Mouse (Mus musculus) forebrain, embryonic 12.5 days (tissue): ENCODE data around the gene Zfp3. TPM values are rescaled to one million over a fixed set of nuclear protein-coding genes. Genes with fewer than 3 reads are reported as not detected.
"Not testable (repeated sequence)": the region's sequence is repeated elsewhere in the genome, so short reads cannot be mapped to it uniquely, and the experiment has no call there.

ENCODE experiments used
- ATAC-seq: fragments of 200-750 bp; cut with Nextera tagmentation; 2 replicates; pipeline ENCODE4 v1.8.0; 2017; ENCODE audit warnings: moderate TSS enrichment; ENCODE audit not compliant: low FRiP score
- H3K27ac ChIP-seq: fragments of 300-500 bp; sonication (generic); 2 replicates; pipeline ENCODE4 v1.5.1; 2016; ENCODE audit warnings: mild to moderate bottlenecking
- H3K27me3 ChIP-seq: fragments of 300-500 bp; sonication (generic); 2 replicates; pipeline ENCODE4 v1.6.1; 2016; ENCODE audit warnings: mild to moderate bottlenecking
- H3K36me3 ChIP-seq: fragments of 300-500 bp; sonication (generic); replicated peaks from 2 replicates; pipeline ENCODE4 v1.6.1; 2016; ENCODE audit warnings: mild to moderate bottlenecking
- H3K4me1 ChIP-seq: fragments of 300-500 bp; sonication (generic); 2 replicates; pipeline ENCODE4 v1.6.1; 2016
- H3K4me2 ChIP-seq: fragments of 300-500 bp; sonication (generic); 2 replicates; pipeline ENCODE4 v1.6.1; 2016; ENCODE audit warnings: mild to moderate bottlenecking, moderate library complexity
- H3K4me3 ChIP-seq: fragments of 300-500 bp; sonication (generic); replicated peaks from 2 replicates; pipeline ENCODE4 v1.5.1; 2016; ENCODE audit warnings: mild to moderate bottlenecking
- H3K9ac ChIP-seq: fragments of 300-500 bp; sonication (generic); 2 replicates; pipeline ENCODE4 v1.6.1; 2016; ENCODE audit warnings: mild to moderate bottlenecking
- H3K9me3 ChIP-seq: fragments of 300-500 bp; sonication (generic); 2 replicates; pipeline ENCODE4 v1.6.1; 2016
- WGBS: fragments of 180-500 bp; shearing (Covaris S2); methylation state at CpG from one replicate; pipeline ENCODE4 v1.1.7; 2016; 5-methylcytosine and 5-hydroxymethylcytosine counted together
- polyA plus RNA-seq: library from polyadenylated mRNA; unstranded; fragments of >200 nt; fragmentation: Nextera tagmentation; extraction: Ambion mirVana; gene quantifications from 2 replicates; pipeline ENCODE4 v1.2.1, GENCODE M21; 2016

The Zfp3 gene
- polyA plus RNA-seq, 1 experiment from 2014 or later, result 10.7 TPM

DNA sequence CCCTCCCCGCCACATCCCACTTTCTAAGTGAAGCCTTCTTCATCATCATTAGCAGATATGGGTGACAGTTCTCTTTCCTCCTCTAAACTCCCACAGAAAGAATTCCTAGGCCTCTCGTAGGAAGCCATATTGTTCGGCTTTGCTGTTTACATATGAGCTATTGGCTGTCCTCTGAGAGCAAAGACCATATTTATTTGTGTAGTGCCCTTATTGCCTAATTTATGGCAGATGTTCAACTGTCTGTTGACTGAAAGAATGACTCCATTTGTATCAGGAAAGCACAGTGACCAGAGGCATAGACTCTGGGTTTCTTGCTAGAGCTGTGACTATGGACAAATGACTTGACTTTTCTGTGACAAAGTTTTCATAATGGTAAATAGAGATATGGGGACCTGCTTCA, 22.4 kb upstream of the Zfp3 start:
- Histone ChIP-seq H3K9ac (no peak overlapping the region), H3K27me3 (no peaks in the 10 kb centered on the region), H3K36me3 (no peaks in the 10 kb centered on the region), H3K4me2 (no peak overlapping the region), H3K4me3 (no peak overlapping the region), H3K4me1 (no peaks in the 10 kb centered on the region), H3K27ac (no peak overlapping the region), H3K9me3 (no peaks in the 10 kb centered on the region)
- WGBS, result 92% methylated on average over 3 of the region's 3 CpGs
- ATAC-seq, result no peak

- no peaks in the 10 kb centered on the region for H3K27me3 ChIP-seq
These were observed 21.9 kb upstream of the Zfp3 start for GRCm38 (mm10) chr11:70742117-70742516.

GRCm38 (mm10) chr11:70742581-70743459, 21.2 kb upstream of the Zfp3 start:
- no peak overlapping the region for H3K27ac ChIP-seq
- 81% methylated on average over 12 of the region's 12 CpGs for WGBS
- no peaks in the 10 kb centered on the region for H3K4me1 ChIP-seq
- ATAC-seq, result no peak
- no peak overlapping the region for H3K9ac ChIP-seq
- no peak overlapping the region for H3K4me3 ChIP-seq
- no peaks in the 10 kb centered on the region for H3K9me3 ChIP-seq
- no peaks in the 10 kb centered on the region for H3K27me3 ChIP-seq
- H3K36me3 ChIP-seq, result no peaks in the 10 kb centered on the region
- no peak overlapping the region for H3K4me2 ChIP-seq

More at GRCm38 (mm10) chr11:70742117-70742516, 21.9 kb upstream of the Zfp3 start:
- Histone ChIP-seq H3K36me3 (no peaks in the 10 kb centered on the region), H3K4me1 (no peaks in the 10 kb centered on the region), H3K27ac (no peak overlapping the region), H3K4me2 (no peak overlapping the region), H3K9me3 (no peaks in the 10 kb centered on the region), H3K9ac (no peak overlapping the region), H3K4me3 (no peak overlapping the region)
- 88% methylated on average over 7 of the region's 7 CpGs for WGBS
- no peak for ATAC-seq

DNA sequence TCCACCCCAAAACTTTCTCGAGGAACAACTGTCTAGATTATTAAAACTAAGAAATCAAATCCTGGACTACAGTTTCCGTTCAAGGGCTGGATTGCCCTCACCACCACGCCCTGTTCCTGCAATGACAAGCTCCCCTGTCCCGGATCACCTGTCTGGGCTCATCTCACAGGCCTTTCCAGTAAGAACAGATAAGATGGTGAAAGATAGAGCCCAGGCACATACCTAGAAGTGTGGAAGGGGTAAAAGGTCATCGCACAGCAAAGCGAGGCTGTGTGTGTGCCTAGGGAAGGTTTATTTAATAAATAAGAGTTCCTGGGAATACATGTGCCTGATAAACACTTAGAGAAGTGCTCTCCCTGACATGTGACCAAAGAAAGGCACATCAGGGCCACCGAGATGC, 18.4 kb upstream of the Zfp3 start:
- H3K27ac ChIP-seq, result no peak overlapping the region
- no peaks in the 10 kb centered on the region for H3K4me1 ChIP-seq
- no peak overlapping the region for H3K9ac ChIP-seq
- H3K4me3 ChIP-seq, result no peak overlapping the region
- WGBS, result 88% methylated on average over 7 of the region's 7 CpGs
- H3K27me3 ChIP-seq, result no peaks in the 10 kb centered on the region
- H3K9me3 ChIP-seq, result no peaks in the 10 kb centered on the region
- no peak for ATAC-seq
- no peaks in the 10 kb centered on the region for H3K36me3 ChIP-seq
- no peak overlapping the region for H3K4me2 ChIP-seq

DNA sequence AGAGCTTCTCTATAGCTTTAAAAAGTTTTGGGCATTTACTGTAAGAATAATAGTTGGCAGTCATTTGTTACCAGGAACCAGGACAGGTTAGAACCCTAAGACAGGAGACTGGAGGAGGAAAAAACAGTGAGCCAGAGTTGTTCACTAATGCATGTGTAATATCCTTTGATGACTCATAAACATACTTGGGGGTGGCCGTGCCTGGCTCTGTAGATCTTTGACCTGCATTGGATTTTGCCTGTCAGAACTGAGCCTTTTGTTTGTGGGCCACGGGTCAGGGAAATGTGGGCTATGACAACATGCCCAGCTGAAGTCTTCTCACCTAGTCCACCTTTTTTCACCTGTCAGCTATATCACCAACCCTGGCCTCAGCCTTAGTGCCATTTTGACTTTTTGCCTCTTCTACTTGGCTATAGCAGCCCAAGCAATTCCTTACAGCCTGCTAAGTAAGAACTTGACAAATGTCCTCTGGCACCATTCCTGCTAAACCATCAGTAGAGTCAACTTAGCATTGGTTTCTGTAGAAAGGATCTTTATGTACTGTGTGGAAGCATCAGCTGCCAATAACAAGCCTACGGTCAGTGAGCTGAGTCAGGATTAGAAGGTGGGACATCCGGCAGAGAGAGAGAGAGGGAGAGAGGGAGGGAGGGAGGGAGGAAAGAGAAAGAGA, 16.0 kb upstream of the Zfp3 start:
- Histone ChIP-seq H3K27ac (no peak overlapping the region), H3K9ac (no peak overlapping the region), H3K9me3 (no peaks in the 10 kb centered on the region), H3K4me3 (no peak overlapping the region), H3K36me3 (no peaks in the 10 kb centered on the region), H3K4me2 (no peak overlapping the region), H3K4me1 (no peaks in the 10 kb centered on the region), H3K27me3 (no peaks in the 10 kb centered on the region)
- no peak for ATAC-seq
- 84% methylated on average over 4 of the region's 4 CpGs for WGBS

GRCm38 (mm10) chr11:70752337-70753017, 11.5 kb upstream of the Zfp3 start:
- H3K27ac ChIP-seq, result no peak overlapping the region
- no peaks in the 10 kb centered on the region for H3K4me1 ChIP-seq
- no peak overlapping the region for H3K4me3 ChIP-seq
- no peaks in the 10 kb centered on the region for H3K9me3 ChIP-seq
- H3K9ac ChIP-seq, result no peak overlapping the region
- no peaks in the 10 kb centered on the region for H3K36me3 ChIP-seq
- WGBS, result 92% methylated on average over 4 of the region's 4 CpGs
- ATAC-seq, result no peak
- no peak overlapping the region for H3K4me2 ChIP-seq
- 0 out of 2 replicates have a peak, but pooled peaks cover 6% of the 10 kb centered on the region for H3K27me3 ChIP-seq

GRCm38 (mm10) chr11:70753146-70753545, 10.9 kb upstream of the Zfp3 start:
- H3K9ac ChIP-seq, result no peak overlapping the region
- H3K27me3 ChIP-seq, result 0 out of 2 replicates have a peak, but pooled peaks cover 6% of the 10 kb centered on the region
- no peaks in the 10 kb centered on the region for H3K4me1 ChIP-seq
- H3K4me3 ChIP-seq, result no peak overlapping the region
- WGBS, result 92% methylated on average over 10 of the region's 10 CpGs
- H3K36me3 ChIP-seq, result no peaks in the 10 kb centered on the region
- ATAC-seq, result no peak
- no peak overlapping the region for H3K4me2 ChIP-seq
- no peaks in the 10 kb centered on the region for H3K9me3 ChIP-seq
- H3K27ac ChIP-seq, result no peak overlapping the region

DNA sequence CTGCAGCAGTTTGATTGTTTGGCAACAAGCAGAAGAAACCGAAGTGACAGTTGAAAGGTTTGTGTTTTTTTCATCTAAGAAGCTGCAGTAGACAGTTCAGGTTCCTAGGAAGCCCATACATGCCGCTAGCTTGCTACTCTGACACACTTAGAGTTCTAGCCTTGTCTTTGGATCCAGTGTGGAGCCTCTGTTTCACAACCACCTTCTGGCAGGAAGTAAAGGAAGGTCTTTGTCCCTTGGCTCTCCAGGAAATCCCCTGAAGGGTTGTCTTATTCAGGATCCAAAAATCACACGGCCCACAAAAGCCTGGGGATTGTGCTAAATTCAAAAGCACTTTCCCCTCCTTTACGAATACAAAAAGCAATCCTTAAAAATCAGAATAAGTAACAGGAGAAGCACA, 9.5 kb upstream of the Zfp3 start:
- Histone ChIP-seq H3K9ac (no peak overlapping the region), H3K36me3 (no peaks in the 10 kb centered on the region), H3K27ac (no peak overlapping the region), H3K27me3 (peaks cover 10% of the 10 kb centered on the region; the same call in 1 of the 2 replicates), H3K9me3 (no peaks in the 10 kb centered on the region), H3K4me1 (no peaks in the 10 kb centered on the region), H3K4me2 (no peak overlapping the region), H3K4me3 (no peak overlapping the region)
- 42% methylated on average over 4 of the region's 4 CpGs for WGBS
- no peak for ATAC-seq

DNA sequence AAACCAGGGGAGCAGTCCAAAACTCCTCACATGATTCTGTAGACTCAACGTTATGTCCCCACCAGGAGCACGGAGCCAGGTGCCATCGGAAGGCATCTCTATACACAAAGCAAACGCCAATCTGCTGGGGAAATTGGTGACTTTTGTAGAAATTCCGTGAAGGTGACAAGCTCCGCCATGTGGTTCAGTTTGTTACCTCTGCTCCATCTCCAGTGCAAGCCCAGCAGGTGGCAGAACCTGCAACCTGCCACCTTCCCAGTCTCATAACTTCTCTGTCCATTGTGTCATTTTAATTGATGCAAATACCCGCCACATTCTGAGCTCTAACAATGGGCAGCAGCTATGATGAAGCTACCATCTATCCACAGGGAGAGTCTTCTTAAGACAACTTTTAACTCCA, 9.1 kb upstream of the Zfp3 start:
- Histone ChIP-seq H3K4me3 (no peak overlapping the region), H3K27ac (no peak overlapping the region), H3K9me3 (no peaks in the 10 kb centered on the region), H3K36me3 (no peaks in the 10 kb centered on the region), H3K27me3 (peaks cover 10% of the 10 kb centered on the region; the same call in 1 of the 2 replicates), H3K4me2 (no peak overlapping the region), H3K9ac (no peak overlapping the region), H3K4me1 (no peaks in the 10 kb centered on the region)
- no peak for ATAC-seq
- WGBS, result 53% methylated on average over 7 of the region's 7 CpGs

DNA sequence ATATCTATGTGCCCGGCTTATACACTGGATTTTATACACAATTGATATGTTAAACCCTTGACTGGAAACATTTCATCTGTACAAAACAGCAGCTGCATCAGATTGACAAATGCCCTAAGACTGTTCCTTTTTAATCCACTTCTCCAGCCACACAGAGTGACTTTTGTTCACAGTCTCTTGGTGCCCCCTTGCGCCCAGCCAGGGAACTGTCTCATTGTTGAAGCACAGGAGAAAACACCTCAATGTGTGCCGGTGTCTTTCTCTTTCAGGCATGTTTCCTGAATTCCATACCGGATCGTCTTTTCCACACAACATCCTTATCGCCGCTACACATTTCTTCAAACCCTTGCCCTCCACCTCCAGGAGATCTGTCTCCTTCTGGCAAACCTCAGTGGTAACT, 8.4 kb upstream of the Zfp3 start:
- peaks cover 10% of the 10 kb centered on the region; the same call in 1 of the 2 replicates for H3K27me3 ChIP-seq
- H3K4me2 ChIP-seq, result no peak overlapping the region
- ATAC-seq, result no peak
- 9% methylated on average over 7 of the region's 7 CpGs for WGBS
- H3K9me3 ChIP-seq, result no peaks in the 10 kb centered on the region
- H3K4me1 ChIP-seq, result no peaks in the 10 kb centered on the region
- no peaks in the 10 kb centered on the region for H3K36me3 ChIP-seq
- H3K27ac ChIP-seq, result no peak overlapping the region
- no peak overlapping the region for H3K4me3 ChIP-seq
- H3K9ac ChIP-seq, result no peak overlapping the region

GRCm38 (mm10) chr11:70760446-70760845, 3.6 kb upstream of the Zfp3 start:
- H3K36me3 ChIP-seq, ATAC-seq, H3K9ac ChIP-seq, H3K4me2 ChIP-seq, H3K9me3 ChIP-seq, H3K27ac ChIP-seq, H3K4me1 ChIP-seq, H3K4me3 ChIP-seq: not testable (repeated sequence)
- peaks cover 10% of the 10 kb centered on the region; the same call in 1 of the 2 replicates for H3K27me3 ChIP-seq
- WGBS, result 62% methylated on average over 3 of the region's 3 CpGs

- Histone ChIP-seq H3K9ac (no peak overlapping the region), H3K27me3 (peaks cover 4% of the 10 kb centered on the region; the same call in 1 of the 2 replicates), H3K9me3 (no peaks in the 10 kb centered on the region), H3K4me2 (no peak overlapping the region), H3K27ac (no peak overlapping the region), H3K4me1 (peaks cover 13% of the 10 kb centered on the region), H3K4me3 (no peak overlapping the region), H3K36me3 (no peaks in the 10 kb centered on the region; the same call in 1 of the 2 replicates)
- ATAC-seq, result no peak
- WGBS, result 87% methylated on average over 9 of the region's 9 CpGs
These were observed 1.4 kb upstream of the Zfp3 start for GRCm38 (mm10) chr11:70762641-70763040.
